Mouse (Mus musculus) E14TG2a.4 (cell line): ENCODE data around the gene Stk4.

Source experiments
- CTCF ChIP-seq: conservative IDR thresholded peaks from 2 replicates; pipeline ENCODE4 v1.5.1; 2014; ENCODE audit warnings: low read length
- POU5F1 ChIP-seq: IDR thresholded peaks from 2 replicates; pipeline ENCODE4 v1.6.1; 2014; ENCODE audit warnings: low read length, borderline replicate concordance

GRCm38 (mm10) chr2:164134563-164134962 is 64.4 kb downstream of the Stk4 start:
- TF ChIP-seq CTCF (no peak), POU5F1 (no peak)
